Mouse (Mus musculus): ENCODE results near the gene Hcn3. TPM values are rescaled to one million over a fixed set of nuclear protein-coding genes. Genes with fewer than 3 reads are reported as not detected.

The Hcn3 gene
- polyA plus RNA-seq, 1 experiment from 2014 or later = 5.5 TPM

GRCm38 (mm10) chr3:89100811-89101210 is 59.2 kb downstream of the Hcn3 start, which contains the start of gene Gm43738:
Gm43738 (minus strand) TSS chr3:89101099.
- no peaks in the 10 kb centered on the region for H3K9me3 ChIP-seq
- H3K27me3 ChIP-seq (ENCODE audit: poor library complexity, severe bottlenecking) = no peaks in the 10 kb centered on the region
- H3K27ac ChIP-seq = peak within 1 kb of the TSS; percentile 91
- H3K4me3 ChIP-seq = peak within 1 kb of the TSS; percentile 87
- WGBS = 64% methylated on average over 7 of the region's 7 CpGs
- peaks cover 50% of the 10 kb centered on the region for H3K36me3 ChIP-seq (replicated peaks)
- peaks cover 45% of the 10 kb centered on the region for H3K4me1 ChIP-seq
- no peak for DNase-seq (ENCODE audit: extremely low spot score, low spot score)

Other genes starting within 250 kb of the Hcn3 start
- 70.0 and 70.2 TPM in 2 replicates for gene Msto1, start 246.2 kb downstream of the Hcn3 start, polyA plus RNA-seq (2016; fragmentation: Nextera tagmentation; extraction: Ambion mirVana)
- gene Ash1l, start 209.6 kb downstream of the Hcn3 start, polyA plus RNA-seq (2016; fragmentation: Nextera tagmentation; extraction: Ambion mirVana) = 14.2 and 15.2 TPM in 2 replicates
- 133 and 135 TPM in 2 replicates for gene Dap3, start 209.0 kb downstream of the Hcn3 start, polyA plus RNA-seq (2016; fragmentation: Nextera tagmentation; extraction: Ambion mirVana)
- gene Rusc1, start 66.9 kb downstream of the Hcn3 start, polyA plus RNA-seq (2016; fragmentation: Nextera tagmentation; extraction: Ambion mirVana) = 12.4 and 13.7 TPM in 2 replicates
- not detected in 2 replicates for gene Gm43738, start 59.1 kb downstream of the Hcn3 start, polyA plus RNA-seq (2016; fragmentation: Nextera tagmentation; extraction: Ambion mirVana)
- gene Fdps, start 58.2 kb downstream of the Hcn3 start, polyA plus RNA-seq (2016; fragmentation: Nextera tagmentation; extraction: Ambion mirVana) = 327 and 359 TPM in 2 replicates
- gene Pklr, start 24.1 kb downstream of the Hcn3 start, polyA plus RNA-seq (2016; fragmentation: Nextera tagmentation; extraction: Ambion mirVana) = 4.5 and 5.6 TPM in 2 replicates
- 33.7 and 34.2 TPM in 2 replicates for gene Clk2, start 4.6 kb upstream of the Hcn3 start, polyA plus RNA-seq (2016; fragmentation: Nextera tagmentation; extraction: Ambion mirVana)
- 100 and 103 TPM in 2 replicates for gene Scamp3, start 17.3 kb upstream of the Hcn3 start, polyA plus RNA-seq (2016; fragmentation: Nextera tagmentation; extraction: Ambion mirVana)
- 25.1 and 25.6 TPM in 2 replicates for gene Fam189b, start 22.9 kb upstream of the Hcn3 start, polyA plus RNA-seq (2016; fragmentation: Nextera tagmentation; extraction: Ambion mirVana)
- 34.2 and 34.7 TPM in 2 replicates for gene Gba, start 42.7 kb upstream of the Hcn3 start, polyA plus RNA-seq (2016; fragmentation: Nextera tagmentation; extraction: Ambion mirVana)
- gene Thbs3, start 55.0 kb upstream of the Hcn3 start, polyA plus RNA-seq (2016; fragmentation: Nextera tagmentation; extraction: Ambion mirVana) = 65.8 and 78.2 TPM in 2 replicates
- gene Mtx1, start 66.9 kb upstream of the Hcn3 start, polyA plus RNA-seq (2016; fragmentation: Nextera tagmentation; extraction: Ambion mirVana) = 227 and 242 TPM in 2 replicates
- 1.7 and 1.8 TPM in 2 replicates for gene Muc1, start 68.9 kb upstream of the Hcn3 start, polyA plus RNA-seq (2016; fragmentation: Nextera tagmentation; extraction: Ambion mirVana)
- gene Krtcap2, start 85.8 kb upstream of the Hcn3 start, polyA plus RNA-seq (2016; fragmentation: Nextera tagmentation; extraction: Ambion mirVana) = 260 and 275 TPM in 2 replicates
- 4.4 and 5.4 TPM in 2 replicates for gene Trim46, start 86.1 kb upstream of the Hcn3 start, polyA plus RNA-seq (2016; fragmentation: Nextera tagmentation; extraction: Ambion mirVana)
- 76.7 and 78.6 TPM in 2 replicates for gene Dpm3, start 99.2 kb upstream of the Hcn3 start, polyA plus RNA-seq (2016; fragmentation: Nextera tagmentation; extraction: Ambion mirVana)
- 25.1 and 26.0 TPM in 2 replicates for gene Slc50a1, start 110.4 kb upstream of the Hcn3 start, polyA plus RNA-seq (2016; fragmentation: Nextera tagmentation; extraction: Ambion mirVana)
- 12.9 and 13.2 TPM in 2 replicates for gene Efna1, start 120.9 kb upstream of the Hcn3 start, polyA plus RNA-seq (2016; fragmentation: Nextera tagmentation; extraction: Ambion mirVana)
- 3.0 and 4.0 TPM in 2 replicates for gene Efna3, start 162.8 kb upstream of the Hcn3 start, polyA plus RNA-seq (2016; fragmentation: Nextera tagmentation; extraction: Ambion mirVana)
- 27.6 and 28.7 TPM in 2 replicates for gene Efna4, start 177.8 kb upstream of the Hcn3 start, polyA plus RNA-seq (2016; fragmentation: Nextera tagmentation; extraction: Ambion mirVana)
- 32.1 and 39.5 TPM in 2 replicates for gene Adam15, start 189.8 kb upstream of the Hcn3 start, polyA plus RNA-seq (2016; fragmentation: Nextera tagmentation; extraction: Ambion mirVana)
- gene Dcst2, start 201.8 kb upstream of the Hcn3 start, polyA plus RNA-seq (2016; fragmentation: Nextera tagmentation; extraction: Ambion mirVana) = 0.06 and 0.16 TPM in 2 replicates
- gene Dcst1, start 205.1 kb upstream of the Hcn3 start, polyA plus RNA-seq (2016; fragmentation: Nextera tagmentation; extraction: Ambion mirVana) = 0.23 TPM in 1 of 2 replicates, not detected in the other
- 0.65 and 0.69 TPM in 2 replicates for gene Zbtb7b, start 234.6 kb upstream of the Hcn3 start, polyA plus RNA-seq (2016; fragmentation: Nextera tagmentation; extraction: Ambion mirVana)
- 0.15 and 0.23 TPM in 2 replicates for gene Lenep, start 242.6 kb upstream of the Hcn3 start, polyA plus RNA-seq (2016; fragmentation: Nextera tagmentation; extraction: Ambion mirVana)